Mouse (Mus musculus): ENCODE results near the gene Akap6. TPM values are rescaled to one million over a fixed set of nuclear protein-coding genes. Genes with fewer than 3 reads are reported as not detected.

The Akap6 gene
- polyA plus RNA-seq, 1 experiment from 2014 or later = 0.41 TPM

DNA sequence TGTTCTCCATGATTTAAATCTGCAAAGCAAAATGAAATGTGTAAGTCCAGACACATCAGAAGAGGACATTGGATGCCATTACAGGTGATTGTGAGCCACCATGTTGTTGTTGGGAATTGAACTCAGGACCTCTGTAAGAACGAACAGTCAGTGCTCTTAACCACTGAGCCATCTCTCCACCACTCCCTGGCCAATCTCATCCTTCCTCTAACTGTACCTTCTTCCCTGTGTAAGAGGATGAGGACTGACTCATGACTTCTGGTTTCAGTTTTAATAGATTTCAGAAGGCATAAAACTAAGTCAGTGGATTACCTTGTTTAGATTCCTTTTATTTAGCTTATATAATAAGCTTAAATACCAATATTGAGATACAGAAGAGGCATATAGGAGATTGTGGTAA, 38.0 kb downstream of the Akap6 start:
- H3K9me3 ChIP-seq (ENCODE audit: low read length) = peaks cover 2% of the 10 kb centered on the region; the same call in 1 of the 2 replicates
- no peak for ATAC-seq (ENCODE audit: low FRiP score, low TSS enrichment)
- 87% methylated on average over 1 of the region's 1 CpGs for WGBS
- H3K4me3 ChIP-seq (ENCODE audit: low read length) = no peak overlapping the region
- no peaks in the 10 kb centered on the region for H3K36me3 ChIP-seq (ENCODE audit: insufficient read depth, low read length)
- H3K4me1 ChIP-seq (ENCODE audit: insufficient read depth, low read length) = no peaks in the 10 kb centered on the region
- no peak overlapping the region for H3K9ac ChIP-seq (replicated peaks; ENCODE audit: low read length)
- no peaks in the 10 kb centered on the region for H3K27me3 ChIP-seq (ENCODE audit: insufficient read depth, low read length)
- no peak overlapping the region for H3K4me2 ChIP-seq (replicated peaks; ENCODE audit: low read depth, low read length)
- no peak overlapping the region for H3K27ac ChIP-seq (ENCODE audit: low read length)

- Histone ChIP-seq H3K27ac (ENCODE audit: low read length) (no peak overlapping the region), H3K4me3 (ENCODE audit: low read length) (no peak overlapping the region), H3K9ac (replicated peaks; ENCODE audit: low read length) (no peak overlapping the region), H3K27me3 (ENCODE audit: insufficient read depth, low read length) (no peaks in the 10 kb centered on the region), H3K4me2 (replicated peaks; ENCODE audit: low read depth, low read length) (no peak overlapping the region), H3K4me1 (ENCODE audit: insufficient read depth, low read length) (no peaks in the 10 kb centered on the region), H3K36me3 (ENCODE audit: insufficient read depth, low read length) (no peaks in the 10 kb centered on the region), H3K9me3 (ENCODE audit: low read length) (peaks cover 2% of the 10 kb centered on the region; the same call in 1 of the 2 replicates)
- WGBS = 21% methylated on average over 3 of the region's 3 CpGs
- ATAC-seq (ENCODE audit: low FRiP score, low TSS enrichment) = no peak
Observed at GRCm38 (mm10) chr12:52739326-52739725, 40.1 kb downstream of the Akap6 start.

- Histone ChIP-seq H3K27ac (ENCODE audit: low read length) (no peak overlapping the region), H3K9ac (replicated peaks; ENCODE audit: low read length) (no peak overlapping the region), H3K4me3 (ENCODE audit: low read length) (no peak overlapping the region), H3K4me2 (replicated peaks; ENCODE audit: low read depth, low read length) (no peak overlapping the region), H3K4me1 (ENCODE audit: insufficient read depth, low read length) (no peaks in the 10 kb centered on the region), H3K27me3 (ENCODE audit: insufficient read depth, low read length) (no peaks in the 10 kb centered on the region), H3K36me3 (ENCODE audit: insufficient read depth, low read length) (no peaks in the 10 kb centered on the region), H3K9me3 (ENCODE audit: low read length) (no peaks in the 10 kb centered on the region)
- no peak for ATAC-seq (ENCODE audit: low FRiP score, low TSS enrichment)
- WGBS = 91% methylated on average over 5 of the region's 5 CpGs
Observed at GRCm38 (mm10) chr12:52741801-52742200, 42.6 kb downstream of the Akap6 start.

GRCm38 (mm10) chr12:52750006-52750405, 50.8 kb downstream of the Akap6 start:
- 49% methylated on average over 12 of the region's 12 CpGs for WGBS
- no peaks in the 10 kb centered on the region for H3K36me3 ChIP-seq (ENCODE audit: insufficient read depth, low read length)
- ATAC-seq (ENCODE audit: low FRiP score, low TSS enrichment) = no peak

DNA sequence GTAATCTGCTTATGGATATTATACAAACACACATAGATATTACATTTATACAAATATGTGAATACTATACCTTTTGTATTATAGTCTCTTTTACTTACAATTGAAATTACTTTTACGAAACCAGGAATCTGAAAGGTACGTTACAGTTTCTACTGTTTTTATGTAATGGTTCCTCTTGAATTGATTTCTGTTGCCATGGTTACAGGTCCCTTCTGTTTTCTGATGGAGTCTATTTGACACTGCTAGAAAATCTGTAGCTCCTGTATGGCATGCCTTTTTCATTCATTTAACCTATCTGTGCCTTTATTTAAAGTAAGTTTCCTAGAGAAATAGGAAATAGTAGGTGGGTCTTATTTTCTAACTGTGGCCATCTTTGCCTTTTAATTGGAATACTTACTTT, 56.5 kb downstream of the Akap6 start:
- H3K27ac ChIP-seq (ENCODE audit: low read length) = no peak overlapping the region
- H3K9me3 ChIP-seq (ENCODE audit: low read length) = no peaks in the 10 kb centered on the region
- 92% methylated on average over 2 of the region's 2 CpGs for WGBS
- no peak overlapping the region for H3K4me2 ChIP-seq (replicated peaks; ENCODE audit: low read depth, low read length)
- no peak overlapping the region for H3K4me3 ChIP-seq (ENCODE audit: low read length)
- H3K9ac ChIP-seq (replicated peaks; ENCODE audit: low read length) = no peak overlapping the region
- H3K36me3 ChIP-seq (ENCODE audit: insufficient read depth, low read length) = no peaks in the 10 kb centered on the region
- no peak for ATAC-seq (ENCODE audit: low FRiP score, low TSS enrichment)
- H3K4me1 ChIP-seq (ENCODE audit: insufficient read depth, low read length) = no peaks in the 10 kb centered on the region
- no peaks in the 10 kb centered on the region for H3K27me3 ChIP-seq (ENCODE audit: insufficient read depth, low read length)

More at GRCm38 (mm10) chr12:52750006-52750405, 50.8 kb downstream of the Akap6 start:
- Histone ChIP-seq H3K9ac (replicated peaks; ENCODE audit: low read length) (no peak overlapping the region), H3K4me1 (ENCODE audit: insufficient read depth, low read length) (no peaks in the 10 kb centered on the region), H3K4me2 (replicated peaks; ENCODE audit: low read depth, low read length) (no peak overlapping the region), H3K9me3 (ENCODE audit: low read length) (no peaks in the 10 kb centered on the region), H3K27ac (ENCODE audit: low read length) (no peak overlapping the region), H3K4me3 (ENCODE audit: low read length) (no peak overlapping the region), H3K27me3 (ENCODE audit: insufficient read depth, low read length) (no peaks in the 10 kb centered on the region)

- H3K9ac ChIP-seq (replicated peaks; ENCODE audit: low read length) = no peak overlapping the region
- ATAC-seq (ENCODE audit: low FRiP score, low TSS enrichment) = no peak
- WGBS = 37% methylated on average over 4 of the region's 4 CpGs
Observed at GRCm38 (mm10) chr12:52757881-52758280, 58.7 kb downstream of the Akap6 start.

GRCm38 (mm10) chr12:52764046-52764445, 64.9 kb downstream of the Akap6 start:
- no peaks in the 10 kb centered on the region for H3K27me3 ChIP-seq (ENCODE audit: insufficient read depth, low read length)
- H3K9ac ChIP-seq (replicated peaks; ENCODE audit: low read length) = no peak overlapping the region
- H3K36me3 ChIP-seq (ENCODE audit: insufficient read depth, low read length) = no peaks in the 10 kb centered on the region
- H3K4me1 ChIP-seq (ENCODE audit: insufficient read depth, low read length) = no peaks in the 10 kb centered on the region
- no peak overlapping the region for H3K4me2 ChIP-seq (replicated peaks; ENCODE audit: low read depth, low read length)
- H3K4me3 ChIP-seq (ENCODE audit: low read length) = no peak overlapping the region
- ATAC-seq (ENCODE audit: low FRiP score, low TSS enrichment) = no peak
- no peaks in the 10 kb centered on the region for H3K9me3 ChIP-seq (ENCODE audit: low read length)
- H3K27ac ChIP-seq (ENCODE audit: low read length) = no peak overlapping the region
- WGBS = 91% methylated on average over 2 of the region's 2 CpGs

More at GRCm38 (mm10) chr12:52757881-52758280, 58.7 kb downstream of the Akap6 start:
- Histone ChIP-seq H3K4me3 (ENCODE audit: low read length) (no peak overlapping the region), H3K27me3 (ENCODE audit: insufficient read depth, low read length) (no peaks in the 10 kb centered on the region), H3K4me2 (replicated peaks; ENCODE audit: low read depth, low read length) (no peak overlapping the region), H3K27ac (ENCODE audit: low read length) (no peak overlapping the region), H3K4me1 (ENCODE audit: insufficient read depth, low read length) (no peaks in the 10 kb centered on the region), H3K9me3 (ENCODE audit: low read length) (no peaks in the 10 kb centered on the region), H3K36me3 (ENCODE audit: insufficient read depth, low read length) (no peaks in the 10 kb centered on the region)

- Histone ChIP-seq H3K27me3 (ENCODE audit: insufficient read depth, low read length) (no peaks in the 10 kb centered on the region), H3K4me1 (ENCODE audit: insufficient read depth, low read length) (no peaks in the 10 kb centered on the region), H3K4me2 (replicated peaks; ENCODE audit: low read depth, low read length) (no peak overlapping the region), H3K9me3 (ENCODE audit: low read length) (no peaks in the 10 kb centered on the region), H3K27ac (ENCODE audit: low read length) (no peak overlapping the region), H3K9ac (replicated peaks; ENCODE audit: low read length) (no peak overlapping the region), H3K4me3 (ENCODE audit: low read length) (no peak overlapping the region), H3K36me3 (ENCODE audit: insufficient read depth, low read length) (no peaks in the 10 kb centered on the region)
- WGBS = 57% methylated on average over 3 of the region's 3 CpGs
- ATAC-seq (ENCODE audit: low FRiP score, low TSS enrichment) = no peak
Observed at GRCm38 (mm10) chr12:52764810-52765209, 65.6 kb downstream of the Akap6 start.

DNA sequence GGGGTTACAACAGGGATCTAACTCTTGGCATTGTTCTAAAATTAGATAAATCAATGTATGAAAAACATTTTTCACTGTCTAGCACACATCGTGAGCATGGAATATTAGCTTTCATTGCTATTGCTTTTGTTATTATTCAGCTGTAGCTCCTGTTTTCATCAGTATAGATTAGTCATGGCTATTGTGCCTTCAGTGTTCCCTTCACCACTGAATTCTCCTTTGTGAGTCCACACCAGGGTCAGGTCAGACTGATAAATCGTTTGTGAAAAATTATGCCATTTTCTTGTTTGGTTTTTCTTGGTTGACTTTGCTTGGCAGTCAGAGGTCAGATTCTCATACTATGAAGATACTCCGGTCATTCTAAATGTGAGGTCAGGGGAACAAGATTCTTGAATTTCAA, 70.4 kb downstream of the Akap6 start:
- H3K27ac ChIP-seq (ENCODE audit: low read length) = no peak overlapping the region
- no peak overlapping the region for H3K9ac ChIP-seq (replicated peaks; ENCODE audit: low read length)
- no peak overlapping the region for H3K4me2 ChIP-seq (replicated peaks; ENCODE audit: low read depth, low read length)
- no peaks in the 10 kb centered on the region for H3K27me3 ChIP-seq (ENCODE audit: insufficient read depth, low read length)
- H3K36me3 ChIP-seq (ENCODE audit: insufficient read depth, low read length) = no peaks in the 10 kb centered on the region
- H3K4me1 ChIP-seq (ENCODE audit: insufficient read depth, low read length) = no peaks in the 10 kb centered on the region
- H3K4me3 ChIP-seq (ENCODE audit: low read length) = no peak overlapping the region
- WGBS = 77% methylated on average over 3 of the region's 3 CpGs
- H3K9me3 ChIP-seq (ENCODE audit: low read length) = no peaks in the 10 kb centered on the region
- no peak for ATAC-seq (ENCODE audit: low FRiP score, low TSS enrichment)

DNA sequence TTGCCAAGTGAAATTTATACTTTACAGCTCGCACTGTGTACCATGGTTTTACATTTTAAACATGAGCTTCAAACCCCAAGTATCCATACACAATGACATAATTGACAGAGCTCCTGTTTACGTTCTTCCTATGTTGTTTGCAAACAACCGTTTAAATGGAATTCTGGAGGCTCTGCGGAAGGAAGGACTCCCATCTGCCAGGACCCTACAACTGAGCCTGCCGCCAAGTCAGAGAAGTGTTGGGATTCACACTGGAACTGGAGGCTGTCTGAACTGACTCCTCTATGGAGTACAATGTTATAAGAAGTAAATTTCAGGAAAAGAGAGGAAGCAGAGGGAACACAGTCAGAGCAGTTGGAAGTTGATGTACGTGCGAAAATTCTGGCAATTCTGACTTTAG, 72.7 kb downstream of the Akap6 start:
- Histone ChIP-seq H3K9ac (replicated peaks; ENCODE audit: low read length) (no peak overlapping the region), H3K36me3 (ENCODE audit: insufficient read depth, low read length) (no peaks in the 10 kb centered on the region), H3K9me3 (ENCODE audit: low read length) (no peaks in the 10 kb centered on the region), H3K27ac (ENCODE audit: low read length) (no peak overlapping the region), H3K4me1 (ENCODE audit: insufficient read depth, low read length) (no peaks in the 10 kb centered on the region), H3K27me3 (ENCODE audit: insufficient read depth, low read length) (no peaks in the 10 kb centered on the region), H3K4me3 (ENCODE audit: low read length) (no peak overlapping the region), H3K4me2 (replicated peaks; ENCODE audit: low read depth, low read length) (no peak overlapping the region)
- WGBS = 71% methylated on average over 7 of the region's 7 CpGs
- ATAC-seq (ENCODE audit: low FRiP score, low TSS enrichment) = no peak

All from kidney, embryonic 16.5 days (tissue).